Mouse (Mus musculus): ENCODE measurements at regions not wholly inside any gene's neighbourhood (a gene's known extent, or its start where the extent isn't known, plus 50 kb on each side); places are given as distances from the start of the nearest gene placed in this dataset.
"Not testable (repeated sequence)": the region's sequence is repeated elsewhere in the genome, so short reads cannot be mapped to it uniquely, and the experiment has no call there.

GRCm38 (mm10) chr7:39727935-39728557, 210.5 kb downstream of the Zfp619 start:
- DNase-seq (ENCODE audit: low spot score in 2 of 2), result no peak

- no peak for DNase-seq (ENCODE audit: low spot score in 2 of 2)
Measured at GRCm38 (mm10) chr7:39728930-39729329, 211.4 kb downstream of the Zfp619 start.

- no peak for DNase-seq (ENCODE audit: low spot score in 2 of 2)
Measured at GRCm38 (mm10) chr7:39729723-39730122, 212.2 kb downstream of the Zfp619 start.

- no peak for DNase-seq (ENCODE audit: low spot score in 2 of 2)
Measured at GRCm38 (mm10) chr7:39732790-39733189, 215.2 kb downstream of the Zfp619 start.

- DNase-seq (ENCODE audit: low spot score in 2 of 2), result not testable (repeated sequence)
Measured at GRCm38 (mm10) chr7:39748395-39748794, 230.8 kb downstream of the Zfp619 start.

GRCm38 (mm10) chr7:39750448-39750847, 232.9 kb downstream of the Zfp619 start:
- DNase-seq (ENCODE audit: low spot score in 2 of 2), result no peak

- DNase-seq (ENCODE audit: low spot score in 2 of 2), result no peak
Measured at GRCm38 (mm10) chr7:39764366-39764765, 246.8 kb downstream of the Zfp619 start.

GRCm38 (mm10) chr7:39765094-39765493, 247.5 kb downstream of the Zfp619 start:
- DNase-seq (ENCODE audit: low spot score in 2 of 2), result no peak

- no peak for DNase-seq (ENCODE audit: low spot score in 2 of 2)
Measured at GRCm38 (mm10) chr7:39773291-39773690, 255.7 kb downstream of the Zfp619 start.

GRCm38 (mm10) chr7:39789321-39789720, 271.8 kb downstream of the Zfp619 start:
- DNase-seq (ENCODE audit: low spot score in 2 of 2), result no peak

- DNase-seq (ENCODE audit: low spot score in 2 of 2), result no peak
Measured at GRCm38 (mm10) chr7:39789880-39790279, 272.3 kb downstream of the Zfp619 start.

- no peak for DNase-seq (ENCODE audit: low spot score in 2 of 2)
Measured at GRCm38 (mm10) chr7:39794751-39795150, 277.2 kb downstream of the Zfp619 start.

- DNase-seq (ENCODE audit: low spot score in 2 of 2), result no peak
Measured at GRCm38 (mm10) chr7:39804276-39804675, 286.7 kb downstream of the Zfp619 start.

GRCm38 (mm10) chr7:39818036-39818435, 300.5 kb downstream of the Zfp619 start:
- DNase-seq (ENCODE audit: low spot score in 2 of 2), result no peak

- DNase-seq (ENCODE audit: low spot score in 2 of 2), result no peak
Measured at GRCm38 (mm10) chr7:39822550-39823178, 305.1 kb downstream of the Zfp619 start.

GRCm38 (mm10) chr7:39828378-39828777, 310.8 kb downstream of the Zfp619 start:
- no peak for DNase-seq (ENCODE audit: low spot score in 2 of 2)

GRCm38 (mm10) chr7:39830831-39831230, 313.3 kb downstream of the Zfp619 start:
- DNase-seq (ENCODE audit: low spot score in 2 of 2), result no peak

- DNase-seq (ENCODE audit: low spot score in 2 of 2), result no peak
Measured at GRCm38 (mm10) chr7:39841988-39842387, 324.4 kb downstream of the Zfp619 start.

GRCm38 (mm10) chr7:39847914-39848782, 330.6 kb downstream of the Zfp619 start:
- DNase-seq (ENCODE audit: low spot score in 2 of 2), result peak; percentile 4 to 9

GRCm38 (mm10) chr7:39857301-39857700, 339.7 kb downstream of the Zfp619 start:
- no peak for DNase-seq (ENCODE audit: low spot score in 2 of 2)

- no peak for DNase-seq (ENCODE audit: low spot score in 2 of 2)
Measured at GRCm38 (mm10) chr7:39862835-39863234, 345.3 kb downstream of the Zfp619 start.

- DNase-seq (ENCODE audit: low spot score in 2 of 2), result no peak
Measured at GRCm38 (mm10) chr7:39864130-39864529, 346.6 kb downstream of the Zfp619 start.

- no peak for DNase-seq (ENCODE audit: low spot score in 2 of 2)
Measured at GRCm38 (mm10) chr7:39864781-39865180, 347.2 kb downstream of the Zfp619 start.

Data from urinary bladder, adult 18-20 months (tissue).